Mouse (Mus musculus): ENCODE results near the gene Prps1l3.

The Prps1l3 gene

DNA sequence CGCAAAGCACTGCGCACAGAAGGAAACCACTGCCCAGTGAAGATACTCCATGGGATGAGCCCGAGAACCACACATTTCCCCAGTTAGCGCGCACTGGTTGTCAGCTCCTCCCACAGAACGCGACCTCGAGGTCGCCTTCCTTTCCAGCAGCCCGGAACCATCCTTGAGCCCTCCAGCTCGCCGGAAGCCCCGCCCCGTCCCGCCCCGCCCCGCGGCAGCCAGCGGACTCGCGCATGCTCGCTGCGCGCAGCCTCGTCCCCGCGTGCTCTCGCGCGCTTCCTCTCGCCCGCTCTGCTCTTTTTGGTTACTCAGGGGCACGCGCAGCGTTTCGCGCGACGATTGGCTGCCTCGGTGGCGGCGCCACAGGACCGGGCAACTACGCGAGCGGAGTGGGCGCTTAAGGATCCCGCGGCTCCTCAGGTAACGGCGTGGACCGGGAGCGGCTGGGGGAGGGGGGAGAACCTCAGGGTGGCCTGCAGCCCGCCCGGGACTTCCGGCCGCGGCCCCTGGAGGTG lies at the start of gene Prps1l3, which contains the start of gene Mipol1:
Gene Prps1l3, plus strand, starts transcription at position 221 of the 515 bp plus-strand sequence.
Gene Mipol1, plus strand, starts transcription at position 236 of the 515 bp plus-strand sequence.
- 1% methylated on average over 58 of the region's 58 CpGs for WGBS

DNA sequence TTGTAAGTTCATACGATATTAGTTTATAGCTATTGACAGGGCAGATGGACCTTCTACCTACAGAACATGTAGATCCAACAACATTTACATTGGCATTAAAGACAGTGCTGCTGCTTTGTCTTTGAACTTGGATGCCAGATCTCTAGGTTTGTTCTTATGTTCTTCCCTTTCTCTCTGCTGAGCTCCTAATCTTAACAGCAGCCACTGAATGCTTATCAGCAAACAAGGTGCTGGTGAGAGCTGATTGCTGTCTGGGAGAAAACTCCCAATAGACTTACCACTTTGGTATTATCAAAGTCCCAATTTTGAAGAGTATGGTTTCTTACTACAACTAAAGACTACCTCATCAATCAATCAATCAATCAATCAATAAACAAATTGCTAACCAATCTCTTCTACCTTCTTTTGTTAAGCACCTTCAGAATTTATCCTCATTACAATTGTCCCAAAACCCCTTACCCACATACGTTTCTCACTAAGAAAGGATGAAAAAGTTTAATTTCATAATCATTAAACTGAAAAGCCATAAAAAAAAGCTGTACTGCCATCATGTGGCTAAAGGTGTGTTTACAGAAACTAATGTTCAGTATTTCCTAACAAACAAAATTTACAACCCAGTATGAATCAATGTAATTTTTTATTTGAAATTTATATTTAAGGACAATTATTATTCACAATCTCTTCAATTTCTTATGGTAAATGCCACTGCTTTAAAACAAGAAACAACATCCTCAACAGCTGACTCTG lies 45.6 kb upstream of the Prps1l3 start:
- WGBS, result 49% methylated on average over 2 of the region's 2 CpGs

DNA sequence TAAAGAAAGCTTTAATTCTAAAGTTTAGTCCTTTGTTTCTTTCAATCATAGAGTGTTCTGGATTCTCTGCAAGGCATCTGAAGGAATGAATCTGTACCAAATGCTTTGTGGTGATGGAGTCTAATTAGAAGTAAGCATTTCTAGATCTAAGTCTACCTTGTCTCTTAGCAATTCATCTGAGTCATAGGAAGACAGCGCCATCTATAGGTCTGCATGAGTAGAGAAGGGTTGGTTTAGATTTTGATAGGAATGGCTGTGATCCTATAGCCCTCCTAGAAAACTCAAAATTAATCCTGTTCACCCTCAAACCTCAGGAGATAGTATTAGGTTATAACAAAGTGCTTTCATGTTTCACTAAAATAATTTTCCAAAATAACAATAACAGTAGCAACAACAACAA lies 44.7 kb upstream of the Prps1l3 start:
- 0% methylated on average over 1 of the region's 1 CpGs for WGBS

DNA sequence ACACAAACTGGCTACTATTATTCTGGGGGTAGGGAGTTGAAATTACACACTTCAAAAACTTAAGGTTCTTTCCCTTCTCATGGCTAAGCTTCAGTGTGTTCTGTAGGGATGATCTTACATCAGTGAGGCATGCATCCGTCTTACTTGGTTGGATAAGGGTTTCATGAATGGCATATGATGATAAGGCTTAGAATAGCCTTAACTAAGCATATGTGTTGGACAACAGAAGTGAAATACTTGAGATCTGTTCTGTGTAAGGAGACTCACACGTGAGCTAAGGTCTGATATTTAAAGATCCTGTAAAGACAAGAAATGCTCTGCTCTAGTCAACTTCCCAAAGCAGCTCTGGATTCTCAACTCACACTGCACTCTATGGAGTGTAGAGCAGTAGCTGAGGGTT lies 44.1 kb upstream of the Prps1l3 start:
- 82% methylated on average over 2 of the region's 2 CpGs for WGBS

DNA sequence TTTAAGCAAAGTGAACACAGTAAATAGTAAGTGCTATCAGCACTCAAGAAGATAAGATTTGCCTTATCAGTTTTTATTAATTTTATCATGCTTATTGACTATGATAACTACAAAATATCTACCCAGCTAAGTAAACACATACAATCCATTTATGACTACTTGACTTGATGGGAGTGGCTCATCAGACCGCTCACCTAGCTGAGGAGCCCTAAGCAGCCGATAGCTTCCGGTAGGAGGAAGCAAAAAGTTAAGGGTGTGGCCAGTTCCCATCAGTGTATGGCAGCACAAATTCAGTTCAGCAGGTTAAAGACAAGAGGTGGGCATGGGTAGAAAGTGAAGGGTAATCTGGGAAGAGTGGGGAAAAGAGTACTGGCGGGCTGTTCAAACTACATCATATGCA lies 43.2 kb upstream of the Prps1l3 start:
- WGBS, result 92% methylated on average over 4 of the region's 4 CpGs

DNA sequence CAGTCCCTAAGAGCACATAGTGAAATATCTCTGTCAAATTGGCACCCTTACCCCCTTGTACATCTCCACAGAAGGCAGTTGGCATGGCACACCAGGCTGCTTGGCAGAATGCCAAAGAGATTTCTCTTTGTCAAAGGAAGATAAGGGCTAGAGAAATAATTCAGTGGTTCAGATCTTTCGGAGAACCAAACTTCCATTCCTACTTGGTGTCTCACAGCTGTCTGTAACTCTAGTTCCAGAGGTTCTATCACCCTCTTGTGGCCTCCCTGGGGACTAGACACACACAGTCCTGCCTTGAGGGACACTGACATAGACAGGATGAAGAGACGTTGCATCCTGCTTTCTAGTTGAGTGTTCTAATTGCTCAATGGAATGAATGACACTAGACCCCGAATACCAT lies 35.6 kb upstream of the Prps1l3 start:
- WGBS, result 54% methylated on average over 3 of the region's 3 CpGs

DNA sequence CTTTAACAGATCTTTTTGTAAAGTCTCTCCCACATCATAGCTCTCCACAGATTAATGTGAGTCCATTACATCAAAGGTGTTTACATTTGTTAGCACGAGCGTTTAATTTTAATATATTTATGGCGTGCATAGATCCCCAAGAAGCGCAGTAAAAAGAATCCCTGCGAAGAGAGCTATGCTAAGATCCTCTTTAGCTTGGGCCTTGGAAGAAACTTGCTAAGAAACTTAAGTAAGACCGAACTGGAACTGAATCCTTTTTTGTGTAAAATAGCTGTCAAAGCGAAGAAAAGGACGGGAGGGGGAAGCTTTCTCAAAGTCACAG lies 34.0 kb upstream of the Prps1l3 start:
- WGBS, result 24% methylated on average over 8 of the region's 8 CpGs

DNA sequence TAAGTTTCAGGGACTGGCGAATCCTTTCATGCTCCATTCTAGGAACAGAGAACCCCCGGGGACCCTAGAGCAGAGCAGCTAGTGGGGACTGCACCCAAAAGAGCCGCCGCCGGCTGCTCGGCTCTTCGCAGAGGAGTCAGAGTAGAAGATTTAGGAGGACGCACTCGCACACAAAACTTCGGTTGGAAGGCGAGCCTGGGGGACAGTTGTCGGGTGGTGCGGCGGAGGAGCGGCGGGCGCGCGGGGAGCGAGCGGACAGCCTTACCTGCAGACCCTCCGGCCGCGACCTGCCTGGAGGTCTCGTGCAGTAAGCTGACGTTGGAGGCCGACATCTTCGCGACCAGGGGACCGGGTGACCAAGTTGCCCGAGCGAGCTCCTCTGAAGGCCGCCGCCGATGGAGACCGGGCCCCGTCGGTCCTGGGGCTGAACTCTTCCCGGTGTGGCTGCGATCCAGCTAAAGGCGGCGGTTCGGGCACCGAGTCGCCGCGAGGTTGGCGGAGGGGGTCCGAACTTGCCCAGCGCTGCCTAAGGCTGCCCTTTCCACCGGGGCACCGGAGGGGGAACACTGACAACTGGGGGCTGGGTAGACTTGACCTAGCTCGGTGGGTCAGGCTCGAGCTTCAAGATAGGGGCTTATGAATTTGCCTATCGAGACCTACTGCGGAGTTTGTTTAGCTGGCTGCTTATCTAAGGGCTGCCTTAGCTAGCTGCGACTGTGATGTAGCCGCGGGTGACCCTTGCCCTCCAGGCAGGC lies 33.4 kb upstream of the Prps1l3 start:
- 6% methylated on average over 59 of the region's 59 CpGs for WGBS

DNA sequence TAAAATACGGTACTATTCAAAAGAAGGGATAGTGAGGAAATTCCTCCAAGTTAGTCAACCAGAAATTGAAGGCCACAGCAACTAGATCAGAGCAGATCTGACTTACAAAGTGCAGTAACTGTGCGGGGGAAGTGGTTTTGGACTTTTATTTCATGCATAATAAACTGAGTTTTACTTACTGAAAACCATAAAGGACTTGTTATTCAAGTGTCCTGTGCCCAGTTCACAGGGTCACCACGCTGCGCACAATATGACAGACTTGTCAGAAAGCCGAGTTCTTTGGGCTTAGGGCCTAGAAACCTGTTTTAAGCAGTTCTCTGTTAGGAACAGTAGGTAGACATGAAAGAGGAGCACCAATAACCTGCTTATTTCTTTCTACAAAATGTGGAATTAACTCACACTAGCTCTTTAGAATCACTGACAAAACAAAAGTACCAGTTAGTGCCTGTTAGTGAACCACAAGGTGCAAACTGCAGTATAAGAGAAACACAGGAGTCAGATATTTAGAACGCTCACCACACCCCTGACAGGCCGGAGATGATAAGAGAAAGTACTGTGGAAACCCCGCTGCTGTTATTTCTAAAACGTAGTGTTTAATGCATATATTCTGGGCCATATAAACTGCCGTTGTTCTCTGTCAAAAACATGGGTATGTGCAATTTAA lies 32.7 kb upstream of the Prps1l3 start, which contains the start of gene Slc25a21:
Gene Slc25a21, minus strand, starts transcription at position 110 of the 664 bp plus-strand sequence.
- WGBS, result 91% methylated on average over 10 of the region's 10 CpGs

DNA sequence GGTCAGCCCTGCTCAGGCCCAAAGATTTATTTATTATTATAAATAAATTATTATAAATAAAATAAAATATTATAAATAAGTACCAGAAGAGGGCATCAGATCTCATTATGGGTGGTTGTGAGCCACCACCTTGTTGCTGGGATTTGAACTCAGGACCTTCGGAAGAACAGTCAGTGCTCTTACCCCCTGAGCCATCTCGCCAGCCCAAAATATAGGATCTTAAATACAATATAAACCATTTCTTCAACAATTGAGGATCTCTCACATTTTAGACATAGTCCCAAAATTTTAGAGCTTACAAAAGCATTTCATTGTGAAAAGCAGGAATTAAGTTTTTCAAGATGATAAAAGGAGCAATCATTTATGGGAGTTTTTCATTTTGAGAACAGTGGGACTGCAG lies 30.8 kb upstream of the Prps1l3 start:
- 99% methylated on average over 2 of the region's 2 CpGs for WGBS

DNA sequence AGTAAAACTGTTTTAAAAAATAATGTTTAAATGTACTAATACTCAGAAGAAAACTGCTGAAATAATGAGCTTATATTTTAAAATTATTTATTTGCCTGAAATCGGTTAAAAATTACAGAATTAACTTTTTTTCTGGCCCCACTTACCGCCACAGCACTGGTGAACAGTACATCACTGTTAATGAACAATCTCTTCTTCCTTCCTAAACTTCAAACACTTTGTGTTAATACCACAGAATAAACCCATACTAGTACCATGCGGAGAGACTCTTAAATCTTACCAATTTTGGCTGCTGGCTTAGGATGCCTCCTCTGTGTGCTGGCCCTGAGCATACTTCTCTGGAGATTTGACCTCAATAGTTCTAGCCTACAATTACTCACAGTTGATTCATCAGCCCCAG lies 28.3 kb upstream of the Prps1l3 start:
- 91% methylated on average over 3 of the region's 3 CpGs for WGBS

DNA sequence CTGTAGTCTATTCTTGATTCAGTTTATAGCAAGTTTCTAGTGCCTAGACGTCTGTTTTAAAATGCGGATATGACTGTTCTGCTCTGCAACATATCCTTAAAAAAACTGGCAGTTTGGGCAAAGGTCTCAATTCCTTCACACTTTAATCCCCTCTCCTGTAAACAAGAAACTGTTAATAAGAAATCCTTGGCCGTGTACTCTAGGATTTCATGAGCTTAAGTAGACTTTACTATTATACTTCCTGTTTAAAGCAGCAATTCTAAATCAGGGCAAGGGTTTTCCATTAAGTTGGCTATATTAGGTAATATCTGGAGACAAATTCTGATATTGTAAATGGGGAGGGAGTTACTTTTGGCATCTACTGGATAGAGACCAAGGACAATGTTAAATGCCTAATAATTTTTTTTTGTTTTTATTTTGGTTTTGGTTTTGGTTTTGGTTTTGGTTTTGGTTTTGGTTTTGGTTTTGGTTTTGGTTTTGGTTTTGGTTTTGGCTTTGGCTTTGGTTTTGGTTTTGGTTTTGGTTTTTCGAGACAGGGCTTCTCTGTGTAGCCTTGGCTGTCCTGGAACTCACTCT lies 25.8 kb upstream of the Prps1l3 start:
- WGBS, result 89% methylated on average over 4 of the region's 4 CpGs

DNA sequence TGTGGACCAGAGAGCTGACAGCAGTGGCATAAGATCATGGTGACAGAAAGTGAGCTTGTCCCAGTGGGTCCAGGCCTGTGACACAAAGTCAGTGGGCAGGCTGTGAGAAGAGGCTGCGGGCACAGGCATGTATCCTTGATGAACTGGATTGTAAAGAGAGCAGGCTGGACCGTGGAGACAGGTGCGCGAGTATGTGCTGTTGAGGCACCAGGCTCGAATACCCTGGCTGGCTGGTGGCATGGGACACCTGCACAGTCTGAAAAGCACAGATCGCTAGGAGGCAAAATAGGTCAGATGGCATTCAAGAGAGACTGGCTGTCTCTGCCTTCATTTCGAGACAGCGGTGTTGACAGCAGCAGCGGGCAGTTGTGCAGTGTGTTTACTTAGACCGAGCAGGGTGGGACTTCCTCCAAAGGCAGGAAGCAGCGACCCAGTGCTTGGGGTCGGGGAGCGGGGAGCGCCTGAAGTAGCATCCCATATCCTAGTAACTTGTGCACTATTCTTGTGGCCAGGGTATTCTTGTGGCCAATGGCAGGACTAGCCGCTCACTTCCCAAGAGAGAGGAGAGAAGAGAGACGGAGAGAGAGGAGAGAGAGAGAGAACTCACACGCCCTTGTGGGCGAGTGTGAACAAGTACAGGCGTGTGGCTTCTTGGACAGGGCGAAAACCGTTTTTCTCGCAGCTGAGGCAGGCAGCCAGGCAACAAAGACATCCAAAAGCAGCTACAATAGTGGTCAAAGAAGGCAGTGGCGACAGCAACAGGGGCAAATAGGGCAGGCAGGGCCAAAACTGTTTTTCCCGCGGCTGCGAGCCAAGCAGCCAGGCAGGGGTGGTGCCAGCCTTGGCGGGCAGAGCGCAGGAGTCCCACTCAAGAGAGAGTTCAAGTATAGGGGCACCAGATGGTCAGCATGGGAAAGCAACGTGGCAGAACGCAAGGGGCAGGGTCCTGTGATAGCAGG lies 18.6 kb upstream of the Prps1l3 start:
- 13% methylated on average over 30 of the region's 30 CpGs for WGBS

DNA sequence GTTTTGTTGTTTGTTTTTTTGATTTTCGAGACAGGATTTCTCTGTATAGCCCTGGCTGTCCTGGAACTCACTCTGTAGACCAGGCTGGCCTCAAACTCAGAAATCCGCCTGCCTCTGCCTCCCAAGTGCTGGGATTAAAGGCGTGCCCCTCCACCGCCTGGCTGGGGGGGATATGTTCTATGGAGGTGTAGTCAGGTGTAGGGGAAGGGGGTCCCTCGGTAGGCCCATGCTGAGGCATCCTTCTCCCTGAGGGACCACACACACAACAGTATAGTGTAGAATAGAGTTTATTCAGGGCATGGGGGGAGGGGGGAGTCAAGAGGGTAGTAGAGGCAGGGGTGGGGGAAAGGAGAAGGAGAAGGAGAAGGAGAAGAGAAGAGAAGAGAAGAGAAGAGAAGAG lies 17.7 kb upstream of the Prps1l3 start:
- 84% methylated on average over 5 of the region's 5 CpGs for WGBS

DNA sequence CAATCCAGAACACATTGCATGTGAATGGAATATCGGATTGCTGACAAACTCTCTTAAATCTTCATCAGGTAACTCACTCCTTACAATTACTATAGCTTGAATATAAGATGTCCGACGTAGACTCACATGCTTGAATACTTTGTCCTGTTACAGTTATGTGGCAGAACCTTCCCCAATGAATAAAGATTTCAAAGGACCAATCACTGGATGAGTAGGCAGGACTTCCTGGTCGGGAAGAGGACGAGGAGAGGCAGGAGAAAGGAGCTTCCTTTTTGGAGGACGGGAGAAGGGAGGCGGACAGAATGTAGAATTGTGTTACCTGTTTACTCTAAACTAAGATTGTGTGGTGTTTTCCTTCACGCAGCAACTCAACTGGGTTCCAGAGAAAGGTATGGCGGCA lies 3.8 kb upstream of the Prps1l3 start:
- 89% methylated on average over 9 of the region's 9 CpGs for WGBS

DNA sequence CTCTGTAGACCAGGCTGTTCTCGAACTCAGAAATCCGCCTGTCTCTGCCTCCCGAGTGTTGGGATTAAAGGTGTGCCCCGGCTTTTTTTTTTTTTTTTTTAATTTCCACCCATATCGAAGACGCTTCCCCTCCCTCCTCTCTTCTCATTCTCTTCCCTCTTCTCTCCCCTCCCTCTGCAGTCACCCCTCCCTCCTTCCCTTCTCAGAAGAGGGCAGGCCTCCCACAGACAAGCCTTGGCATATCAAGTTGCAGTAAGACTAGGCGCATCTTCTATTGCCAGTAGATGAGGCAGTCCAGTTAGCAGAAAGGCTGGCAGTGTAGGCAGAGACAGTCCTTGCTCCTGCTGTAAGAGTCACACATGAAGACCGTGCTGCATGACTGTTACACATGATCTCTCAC lies 2.4 kb upstream of the Prps1l3 start:
- WGBS, result 94% methylated on average over 4 of the region's 8 CpGs

DNA sequence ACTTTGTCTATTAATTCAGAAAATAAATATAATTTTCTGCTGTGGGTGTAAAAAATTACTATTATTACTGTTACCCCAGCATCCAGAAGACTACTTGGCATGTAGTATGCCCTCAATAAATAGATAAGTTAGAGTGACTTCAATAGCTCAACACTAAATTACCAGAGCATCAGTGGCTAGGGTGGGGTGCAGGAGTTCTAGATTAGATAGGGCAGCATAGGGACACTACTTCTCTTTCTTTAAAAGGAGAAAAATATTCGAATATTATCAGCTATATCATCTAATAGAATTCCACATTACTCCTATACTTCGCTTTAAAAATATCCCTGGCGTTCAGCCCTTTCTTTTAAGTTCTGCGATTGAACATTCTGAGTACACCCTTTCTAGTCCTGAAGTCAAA lies 509 bp upstream of the Prps1l3 start:
- 21% methylated on average over 4 of the region's 4 CpGs for WGBS

DNA sequence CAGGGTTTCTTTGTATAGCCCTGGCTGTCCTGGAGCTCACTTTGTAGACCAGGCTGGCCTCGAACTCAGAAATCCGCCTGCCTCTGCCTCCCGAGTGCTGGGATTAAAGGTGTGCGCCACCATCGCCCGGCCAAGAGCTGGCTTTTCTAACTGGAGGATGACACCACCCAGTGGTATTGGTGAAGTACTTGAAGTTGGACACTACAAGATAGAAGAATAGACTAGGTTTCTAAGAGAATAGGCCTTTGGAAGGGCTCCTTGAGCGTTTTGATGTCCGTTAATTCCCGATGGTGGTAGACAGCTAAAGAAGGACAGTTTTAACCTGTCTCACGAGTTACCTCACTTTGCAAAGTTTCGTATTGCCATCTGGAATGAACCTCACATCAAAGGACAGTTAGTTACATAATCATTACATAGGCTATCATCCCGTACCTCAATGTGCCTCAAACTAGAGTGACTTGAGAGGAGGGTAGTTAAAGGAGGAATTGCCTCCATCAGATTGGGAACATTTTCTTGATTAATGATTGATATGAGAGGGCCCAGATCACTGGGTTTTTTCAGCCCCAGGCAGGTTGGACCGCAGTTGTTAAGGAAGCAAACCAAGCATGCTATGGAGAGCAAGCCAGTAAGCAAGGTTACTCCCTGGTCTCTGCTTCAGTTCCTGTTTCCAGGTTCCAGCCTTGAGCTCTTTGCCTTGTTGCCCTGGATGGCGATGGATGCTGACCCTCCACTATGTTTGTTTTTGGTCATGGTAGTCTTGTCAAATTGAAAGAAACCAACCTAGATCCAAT lies 1.1 kb downstream of the Prps1l3 start:
- WGBS, result 60% methylated on average over 14 of the region's 14 CpGs

DNA sequence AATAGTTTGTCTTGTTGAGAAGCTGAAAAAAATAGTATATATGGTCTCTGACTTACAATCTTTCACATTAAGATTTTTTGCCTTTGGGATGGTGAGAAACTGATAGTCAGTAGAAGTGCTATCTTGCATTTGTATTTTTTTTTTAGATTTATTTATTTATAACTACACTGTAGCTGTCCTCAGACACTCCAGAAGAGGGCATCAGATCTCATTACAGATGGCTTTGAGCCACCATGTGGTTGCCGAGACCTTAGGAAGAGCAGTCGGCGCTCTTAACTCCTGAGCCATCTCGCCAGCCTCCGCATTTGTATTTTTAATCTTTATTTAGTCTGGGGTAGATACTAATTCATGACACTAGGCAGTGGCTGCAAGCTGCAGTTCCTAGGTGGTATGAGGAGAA lies 3.2 kb downstream of the Prps1l3 start:
- WGBS, result 85% methylated on average over 5 of the region's 5 CpGs

Measured in cerebral cortex, adult 2 months (tissue).